Mouse (Mus musculus) thymus, postnatal 4 days (tissue): ENCODE results near the gene Bak1.
"Not testable (repeated sequence)": the region's sequence is repeated elsewhere in the genome, so short reads cannot be mapped to it uniquely, and the experiment has no call there.

Source experiments
- DNase-seq: peaks from one replicate; pipeline ENCODE4 v3.0.0; 2021

Gene Bak1

GRCm38 (mm10) chr17:26977354-26977753 lies 51.5 kb downstream of the Bak1 start:
- not testable (repeated sequence) for DNase-seq

- no peak for DNase-seq
Measured at GRCm38 (mm10) chr17:26975415-26975814, 53.4 kb downstream of the Bak1 start.

GRCm38 (mm10) chr17:26974547-26974946 lies 54.3 kb downstream of the Bak1 start:
- no peak for DNase-seq

GRCm38 (mm10) chr17:26972703-26973574 lies 55.9 kb downstream of the Bak1 start, which contains the start of gene Zbtb9:
Zbtb9 (plus strand) TSS chr17:26973167.
- peak; percentile 97 for DNase-seq

GRCm38 (mm10) chr17:26972107-26972506 lies 56.7 kb downstream of the Bak1 start:
- no peak for DNase-seq

- no peak for DNase-seq
Measured at GRCm38 (mm10) chr17:26971247-26971905, 57.4 kb downstream of the Bak1 start.

GRCm38 (mm10) chr17:26970221-26970620 lies 58.6 kb downstream of the Bak1 start:
- no peak for DNase-seq
